Mouse (Mus musculus) heart, embryonic 14.5 days (tissue): ENCODE measurements around the gene Ppp4r1. TPM values are rescaled to one million over a fixed set of nuclear protein-coding genes. Genes with fewer than 3 reads are reported as not detected.

Source experiments
- ATAC-seq: fragments of 200-750 bp; cut with Nextera tagmentation; 2 replicates; pipeline ENCODE4 v1.8.0; 2017; ENCODE audit warnings: low read depth, moderate TSS enrichment; ENCODE audit not compliant: insufficient number of reproducible peaks, insufficient read depth, low FRiP score
- H3K27ac ChIP-seq, 2 experiments: fragments of 200-500 bp in 1 of 2; fragments of 300-500 bp in 1 of 2; sonication (generic) in 1 of 2; replicated peaks in 1 of 2; 2 replicates each; pipeline ENCODE4 v1.5.1; 2012 to 2014; ENCODE audit warnings: low read depth in 2 of 2, low read length in 2 of 2, control low read depth in 1 of 2, mild to moderate bottlenecking in 1 of 2, mixed read lengths in 1 of 2; ENCODE audit not compliant: control insufficient read depth in 1 of 2, insufficient read depth in 1 of 2
- H3K27me3 ChIP-seq: fragments of 300-500 bp; sonication (generic); 2 replicates; pipeline ENCODE4 v1.6.1; 2014; ENCODE audit warnings: mild to moderate bottlenecking, low read length, control low read depth; ENCODE audit not compliant: control insufficient read depth, insufficient read depth
- H3K36me3 ChIP-seq: fragments of 300-500 bp; sonication (generic); 2 replicates; pipeline ENCODE4 v1.6.1; 2014; ENCODE audit warnings: mild to moderate bottlenecking, control low read depth, low read length, mixed read lengths; ENCODE audit not compliant: control insufficient read depth, insufficient read depth
- H3K4me1 ChIP-seq, 2 experiments: fragments of 200-500 bp in 1 of 2; fragments of 300-500 bp in 1 of 2; sonication (generic) in 1 of 2; 2 replicates each; pipeline ENCODE4 v1.6.1; 2012 to 2014; ENCODE audit warnings: low read length in 2 of 2, control low read depth in 1 of 2, mixed read lengths in 1 of 2; ENCODE audit not compliant: control insufficient read depth in 2 of 2, insufficient read depth in 2 of 2
- H3K4me2 ChIP-seq: fragments of 300-500 bp; sonication (generic); 2 replicates; pipeline ENCODE4 v1.6.1; 2014; ENCODE audit warnings: mild to moderate bottlenecking, low read length
- H3K4me3 ChIP-seq, 2 experiments: fragments of 200-500 bp in 1 of 2; fragments of 300-500 bp in 1 of 2; sonication (generic) in 1 of 2; 2 replicates each; pipeline ENCODE4 v1.5.1; 2012 to 2014; ENCODE audit warnings: low read length in 2 of 2, mild to moderate bottlenecking in 2 of 2, control low read depth in 1 of 2, low read depth in 1 of 2, moderate library complexity in 1 of 2; ENCODE audit not compliant: control insufficient read depth in 1 of 2, insufficient read depth in 1 of 2
- H3K9ac ChIP-seq: fragments of 300-500 bp; sonication (generic); 2 replicates; pipeline ENCODE4 v1.6.1; 2014; ENCODE audit warnings: mild to moderate bottlenecking, low read length
- H3K9me3 ChIP-seq: fragments of 300-500 bp; sonication (generic); 2 replicates; pipeline ENCODE4 v1.6.1; 2016; ENCODE audit warnings: low read length, control low read depth; ENCODE audit not compliant: control insufficient read depth
- WGBS: fragments of 180-500 bp; shearing (Covaris S2); extraction: QIAGEN DNeasy Blood & Tissue Kit; methylation state at CpG from one replicate; pipeline ENCODE4 v1.1.7; 2014; 5-methylcytosine and 5-hydroxymethylcytosine counted together
- polyA plus RNA-seq: library from polyadenylated mRNA; unstranded; fragments of >200 nt; fragmentation: Nextera tagmentation; extraction: Ambion mirVana; gene quantifications from 2 replicates; pipeline ENCODE4 v1.2.1, GENCODE M21; 2014

Ppp4r1 gene
- polyA plus RNA-seq, 1 experiment from 2014 or later, result 34.8 TPM

GRCm38 (mm10) chr17:65857617-65858016, 75.2 kb downstream of the Ppp4r1 start:
- Histone ChIP-seq H3K9ac (no peak overlapping the region), H3K27ac (no peak overlapping the region), H3K9me3 (no peaks in the 10 kb centered on the region), H3K27me3 (no peaks in the 10 kb centered on the region), H3K4me2 (no peak overlapping the region), H3K36me3 (peaks cover 68% of the 10 kb centered on the region), H3K4me1 (no peaks in the 10 kb centered on the region; a peak in 1 of 4 replicates), H3K4me3 (no peak overlapping the region)
- ATAC-seq, result no peak
- 18% methylated on average over 4 of the region's 4 CpGs for WGBS

GRCm38 (mm10) chr17:65862579-65862978, 80.2 kb downstream of the Ppp4r1 start:
- no peak overlapping the region for H3K9ac ChIP-seq
- peaks cover 55% of the 10 kb centered on the region for H3K36me3 ChIP-seq
- H3K4me3 ChIP-seq, result no peak overlapping the region
- no peak overlapping the region for H3K27ac ChIP-seq
- no peak overlapping the region for H3K4me2 ChIP-seq
- ATAC-seq, result no peak
- H3K27me3 ChIP-seq, result no peaks in the 10 kb centered on the region
- 63% methylated on average over 4 of the region's 4 CpGs for WGBS
- no peaks in the 10 kb centered on the region for H3K4me1 ChIP-seq
- no peaks in the 10 kb centered on the region for H3K9me3 ChIP-seq

GRCm38 (mm10) chr17:65863830-65864229, 81.5 kb downstream of the Ppp4r1 start:
- H3K27ac ChIP-seq, result no peak overlapping the region
- 95% methylated on average over 12 of the region's 12 CpGs for WGBS
- H3K27me3 ChIP-seq, result no peaks in the 10 kb centered on the region
- H3K4me1 ChIP-seq, result no peaks in the 10 kb centered on the region
- no peak overlapping the region for H3K9ac ChIP-seq
- no peak overlapping the region for H3K4me3 ChIP-seq
- H3K36me3 ChIP-seq, result peaks cover 43% of the 10 kb centered on the region
- ATAC-seq, result no peak
- H3K9me3 ChIP-seq, result no peaks in the 10 kb centered on the region
- H3K4me2 ChIP-seq, result no peak overlapping the region

- no peaks in the 10 kb centered on the region for H3K4me1 ChIP-seq
- 38% methylated on average over 4 of the region's 4 CpGs for WGBS
- no peak overlapping the region for H3K27ac ChIP-seq
- no peak overlapping the region for H3K4me3 ChIP-seq
- ATAC-seq, result no peak
- peaks cover 39% of the 10 kb centered on the region for H3K36me3 ChIP-seq
- H3K9ac ChIP-seq, result no peak overlapping the region
- no peaks in the 10 kb centered on the region for H3K27me3 ChIP-seq
- H3K4me2 ChIP-seq, result no peak overlapping the region
- no peaks in the 10 kb centered on the region for H3K9me3 ChIP-seq
Measured at GRCm38 (mm10) chr17:65864742-65865141, 82.4 kb downstream of the Ppp4r1 start.

GRCm38 (mm10) chr17:65865265-65865664, 82.9 kb downstream of the Ppp4r1 start:
- Histone ChIP-seq H3K9ac (no peak overlapping the region), H3K4me3 (no peak overlapping the region), H3K27ac (no peak overlapping the region), H3K27me3 (no peaks in the 10 kb centered on the region), H3K4me2 (no peak overlapping the region), H3K9me3 (no peaks in the 10 kb centered on the region), H3K4me1 (no peaks in the 10 kb centered on the region), H3K36me3 (peaks cover 39% of the 10 kb centered on the region)
- ATAC-seq, result no peak

- Histone ChIP-seq H3K27ac (no peak overlapping the region), H3K4me1 (no peaks in the 10 kb centered on the region), H3K9ac (no peak overlapping the region), H3K36me3 (peaks cover 33% of the 10 kb centered on the region), H3K9me3 (no peaks in the 10 kb centered on the region), H3K27me3 (no peaks in the 10 kb centered on the region), H3K4me2 (no peak overlapping the region), H3K4me3 (no peak overlapping the region)
- 28% methylated on average over 3 of the region's 3 CpGs for WGBS
- no peak for ATAC-seq
Measured at GRCm38 (mm10) chr17:65866201-65866600, 83.8 kb downstream of the Ppp4r1 start.

- H3K36me3 ChIP-seq, result peaks cover 28% of the 10 kb centered on the region
- ATAC-seq, result no peak
- 90% methylated on average over 5 of the region's 5 CpGs for WGBS
- H3K4me3 ChIP-seq, result no peak overlapping the region
- no peak overlapping the region for H3K4me2 ChIP-seq
- H3K9ac ChIP-seq, result no peak overlapping the region
- no peaks in the 10 kb centered on the region for H3K9me3 ChIP-seq
- H3K4me1 ChIP-seq, result peaks cover 0 to 6% of the 10 kb centered on the region in 2 experiments; a peak in 1 of 4 replicates
- no peaks in the 10 kb centered on the region for H3K27me3 ChIP-seq
- no peak overlapping the region for H3K27ac ChIP-seq
Measured at GRCm38 (mm10) chr17:65867996-65868395, 85.6 kb downstream of the Ppp4r1 start.

GRCm38 (mm10) chr17:65869720-65870119, 87.3 kb downstream of the Ppp4r1 start:
- no peaks in the 10 kb centered on the region for H3K27me3 ChIP-seq
- 85% methylated on average over 10 of the region's 10 CpGs for WGBS
- H3K9ac ChIP-seq, result no peak overlapping the region
- H3K4me2 ChIP-seq, result no peak overlapping the region
- no peaks in the 10 kb centered on the region for H3K9me3 ChIP-seq
- no peak for ATAC-seq
- no peak overlapping the region for H3K4me3 ChIP-seq
- H3K27ac ChIP-seq, result no peak overlapping the region
- peaks cover 17% of the 10 kb centered on the region for H3K36me3 ChIP-seq
- H3K4me1 ChIP-seq, result peaks cover 0 to 6% of the 10 kb centered on the region in 2 experiments; a peak in 1 of 4 replicates
